Mouse (Mus musculus): ENCODE results near the gene Polr2j.

GRCm38 (mm10) chr5:136073526-136073925 lies 42.9 kb upstream of the Polr2j start:
- no peak for TF ChIP-seq CTCF (IDR thresholded peaks at IDR 0.05; ENCODE audit: low read depth)
- TF ChIP-seq EP300 (IDR thresholded peaks at IDR 0.05; ENCODE audit: low read depth), result no peak

All from liver, postnatal 0 days (tissue).